Mouse (Mus musculus) kidney, embryonic 14.5 days (tissue): Measurements from ENCODE around the gene Arhgef26. TPM values are rescaled to one million over a fixed set of nuclear protein-coding genes. Genes with fewer than 3 reads are reported as not detected.
A peak's percentile ranks its signal among the peaks of the same experiment; 100 is the strongest.

Source experiments
- ATAC-seq: fragments of 200-750 bp; cut with Nextera tagmentation; 2 replicates; pipeline ENCODE4 v1.8.0; 2017; ENCODE audit warnings: moderate number of reproducible peaks, mild to moderate bottlenecking, moderate TSS enrichment, moderate library complexity; ENCODE audit not compliant: low FRiP score, low TSS enrichment
- H3K27ac ChIP-seq: fragments of 300-500 bp; sonication (generic); 2 replicates; pipeline ENCODE4 v1.5.1; 2014; ENCODE audit warnings: low read depth, mild to moderate bottlenecking, low read length, moderate library complexity, mixed read lengths
- H3K27me3 ChIP-seq: fragments of 300-500 bp; sonication (generic); 2 replicates; pipeline ENCODE4 v1.6.1; 2014; ENCODE audit warnings: mild to moderate bottlenecking, low read length; ENCODE audit not compliant: control insufficient read depth, insufficient read depth
- H3K36me3 ChIP-seq: fragments of 300-500 bp; sonication (generic); 2 replicates; pipeline ENCODE4 v1.6.1; 2014; ENCODE audit warnings: low read length, mixed read lengths; ENCODE audit not compliant: control insufficient read depth, insufficient read depth
- H3K4me1 ChIP-seq: fragments of 300-500 bp; sonication (generic); 2 replicates; pipeline ENCODE4 v1.6.1; 2014; ENCODE audit warnings: low read length, mixed read lengths; ENCODE audit not compliant: control insufficient read depth, insufficient read depth
- H3K4me2 ChIP-seq: fragments of 300-500 bp; sonication (generic); replicated peaks from 2 replicates; pipeline ENCODE4 v1.6.1; 2014; ENCODE audit warnings: low read depth, mild to moderate bottlenecking, low read length
- H3K4me3 ChIP-seq: fragments of 300-500 bp; sonication (generic); 2 replicates; pipeline ENCODE4 v1.5.1; 2014; ENCODE audit warnings: mild to moderate bottlenecking, low read length
- H3K9ac ChIP-seq: fragments of 300-500 bp; sonication (generic); 2 replicates; pipeline ENCODE4 v1.6.1; 2014; ENCODE audit warnings: low read depth, mild to moderate bottlenecking, low read length, moderate library complexity
- H3K9me3 ChIP-seq: fragments of 300-500 bp; sonication (generic); 2 replicates; pipeline ENCODE4 v1.6.1; 2016; ENCODE audit warnings: low read length; ENCODE audit not compliant: control insufficient read depth
- WGBS: fragments of 180-500 bp; shearing (Covaris S2); extraction: QIAGEN DNeasy Blood & Tissue Kit; methylation state at CpG from one replicate; pipeline ENCODE4 v1.1.7; 2014; 5-methylcytosine and 5-hydroxymethylcytosine counted together
- polyA plus RNA-seq: library from polyadenylated mRNA; unstranded; fragments of >200 nt; fragmentation: Nextera tagmentation; extraction: Ambion mirVana; gene quantifications from 2 replicates; pipeline ENCODE4 v1.2.1, GENCODE M21; 2014

The Arhgef26 gene
- polyA plus RNA-seq, 1 experiment from 2014 or later, result 11.4 TPM

GRCm38 (mm10) chr3:62492568-62492967, 154.4 kb downstream of the Arhgef26 start:
- Histone ChIP-seq H3K9me3 (no peaks in the 10 kb centered on the region), H3K4me3 (no peak overlapping the region), H3K27me3 (no peaks in the 10 kb centered on the region), H3K36me3 (peaks cover 73% of the 10 kb centered on the region), H3K4me2 (no peak overlapping the region), H3K27ac (no peak overlapping the region), H3K4me1 (no peaks in the 10 kb centered on the region), H3K9ac (no peak overlapping the region)
- no peak for ATAC-seq
- WGBS, result 86% methylated on average over 6 of the region's 6 CpGs

- 89% methylated on average over 4 of the region's 4 CpGs for WGBS
- H3K4me2 ChIP-seq, result no peak overlapping the region
- no peak for ATAC-seq
- peaks cover 55% of the 10 kb centered on the region for H3K36me3 ChIP-seq
- no peak overlapping the region for H3K4me3 ChIP-seq
- no peaks in the 10 kb centered on the region for H3K27me3 ChIP-seq
- no peak overlapping the region for H3K27ac ChIP-seq
- H3K9me3 ChIP-seq, result no peaks in the 10 kb centered on the region
- H3K4me1 ChIP-seq, result no peaks in the 10 kb centered on the region
- no peak overlapping the region for H3K9ac ChIP-seq
These were observed 161.2 kb downstream of the Arhgef26 start for GRCm38 (mm10) chr3:62499327-62499726.

GRCm38 (mm10) chr3:62505166-62505900, 167.2 kb downstream of the Arhgef26 start:
- peaks cover 7% of the 10 kb centered on the region for H3K4me1 ChIP-seq
- peaks cover 13% of the 10 kb centered on the region for H3K36me3 ChIP-seq
- no peaks in the 10 kb centered on the region for H3K27me3 ChIP-seq
- H3K4me3 ChIP-seq, result peak overlapping the region; percentile 92
- H3K4me2 ChIP-seq, result peak overlapping the region; percentile 57
- no peak for ATAC-seq
- H3K9me3 ChIP-seq, result no peaks in the 10 kb centered on the region
- WGBS, result 74% methylated on average over 5 of the region's 5 CpGs
- H3K27ac ChIP-seq, result no peak overlapping the region
- peak overlapping the region; percentile 12 for H3K9ac ChIP-seq

GRCm38 (mm10) chr3:62506488-62507205, 168.5 kb downstream of the Arhgef26 start, which contains the start of gene Dhx36:
Gene Dhx36, minus strand, starts transcription at chr3:62507004.
- Histone ChIP-seq H3K9me3 (no peaks in the 10 kb centered on the region), H3K4me3 (peak within 1 kb of the TSS; percentile 92), H3K4me1 (peaks cover 7% of the 10 kb centered on the region), H3K36me3 (peaks cover under 1% of the 10 kb centered on the region), H3K27me3 (no peaks in the 10 kb centered on the region), H3K4me2 (peak within 1 kb of the TSS; percentile 57), H3K27ac (peak within 1 kb of the TSS; percentile 91), H3K9ac (peak within 1 kb of the TSS; percentile 93)
- WGBS, result under 1% methylated on average over 66 of the region's 66 CpGs
- ATAC-seq, result peak; percentile 99

GRCm38 (mm10) chr3:62507206-62507647, 169.1 kb downstream of the Arhgef26 start:
- H3K36me3 ChIP-seq, result no peaks in the 10 kb centered on the region
- H3K9ac ChIP-seq, result peak overlapping the region; percentile 93; the same call in 1 of the 2 replicates
- peak overlapping the region; percentile 92 for H3K4me3 ChIP-seq
- peak overlapping the region; percentile 49 for H3K4me2 ChIP-seq
- peaks cover 7% of the 10 kb centered on the region for H3K4me1 ChIP-seq
- 50% methylated on average over 5 of the region's 5 CpGs for WGBS
- H3K27ac ChIP-seq, result no peak overlapping the region
- no peaks in the 10 kb centered on the region for H3K27me3 ChIP-seq
- peak; percentile 20; the same call in 1 of the 2 replicates for ATAC-seq
- H3K9me3 ChIP-seq, result no peaks in the 10 kb centered on the region

Other genes with a start within 250 kb of the Arhgef26 start
- 44.1 and 45.0 TPM in 2 replicates for gene Dhx36, start 168.7 kb downstream of the Arhgef26 start, polyA plus RNA-seq